Mouse (Mus musculus) liver, postnatal 0 days (tissue): Measurements from ENCODE around the gene Def8.

Experiments
- CTCF ChIP-seq: sonication (generic); IDR thresholded peaks from 2 replicates; pipeline ENCODE4 v1.5.1; 2016; ENCODE audit warnings: antibody characterized with exemption, low read depth
- EP300 ChIP-seq: IDR thresholded peaks from 2 replicates; pipeline ENCODE4 v1.6.1; 2016; ENCODE audit warnings: antibody characterized with exemption, low read depth, mild to moderate bottlenecking

DNA sequence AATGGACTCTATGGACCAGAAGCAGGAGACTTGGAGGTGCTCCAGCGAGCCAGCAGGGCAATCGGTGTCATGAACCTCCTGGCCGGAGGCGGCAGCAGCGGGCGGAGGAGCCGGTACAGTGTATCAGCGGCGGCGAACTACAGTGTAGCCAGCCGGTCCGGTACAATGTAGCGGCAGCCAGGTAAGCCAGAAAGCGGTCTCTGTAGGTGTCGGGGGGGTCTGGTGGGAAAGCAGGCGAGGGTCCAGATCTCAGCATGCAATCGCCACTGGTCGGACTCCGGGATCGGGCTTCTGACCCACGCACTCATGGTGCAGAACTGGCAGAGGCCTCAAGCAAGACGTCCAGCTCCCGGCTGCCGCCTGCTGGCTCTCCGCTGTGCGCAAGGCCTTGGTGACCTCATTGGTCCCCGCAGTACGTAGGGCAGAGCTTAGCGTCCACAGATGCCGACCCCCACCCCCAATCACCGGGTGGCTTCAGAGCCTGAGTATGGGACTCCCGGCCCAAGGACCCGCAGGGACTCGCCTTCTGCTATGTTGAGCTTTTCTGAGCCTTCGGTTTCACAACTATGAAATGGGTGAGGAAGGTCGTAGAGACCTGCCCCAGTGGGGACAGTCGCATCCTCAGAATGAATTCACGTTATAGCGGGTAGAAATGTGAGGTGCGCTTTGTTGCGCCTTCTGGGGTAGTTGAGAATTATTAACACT, 19.7 kb downstream of the Def8 start:
- TF ChIP-seq CTCF (peak; percentile 74), EP300 (no peak)
